Mouse (Mus musculus) lung, postnatal 0 days (tissue): ENCODE measurements around the gene Fam43a. TPM values are rescaled to one million over a fixed set of nuclear protein-coding genes. Genes with fewer than 3 reads are reported as not detected.

Source experiments
- ATAC-seq: fragments of 200-750 bp; cut with Nextera tagmentation; 2 replicates; pipeline ENCODE4 v1.8.0; 2017; ENCODE audit warnings: moderate library complexity
- DNase-seq: peaks from one replicate; pipeline ENCODE4 v3.0.0-alpha.2; 2016; ENCODE audit warnings: low spot score
- H3K27ac ChIP-seq: fragments of 300-500 bp; sonication (generic); 2 replicates; pipeline ENCODE4 v1.5.1; 2014; ENCODE audit warnings: antibody characterized with exemption, mild to moderate bottlenecking, low read length, mixed read lengths
- H3K27me3 ChIP-seq: fragments of 300-500 bp; sonication (generic); replicated peaks from 2 replicates; pipeline ENCODE4 v1.6.1; 2014; ENCODE audit warnings: low read length, mixed read lengths; ENCODE audit not compliant: insufficient read depth
- H3K36me3 ChIP-seq: fragments of 300-500 bp; sonication (generic); 2 replicates; pipeline ENCODE4 v1.6.1; 2014; ENCODE audit warnings: low read length, mixed read lengths; ENCODE audit not compliant: insufficient read depth
- H3K4me1 ChIP-seq: fragments of 300-500 bp; sonication (generic); 2 replicates; pipeline ENCODE4 v1.6.1; 2014; ENCODE audit warnings: antibody characterized with exemption, low read depth, low read length, mixed read lengths; ENCODE audit not compliant: insufficient read depth
- H3K4me2 ChIP-seq: fragments of 300-500 bp; sonication (generic); replicated peaks from 2 replicates; pipeline ENCODE4 v1.6.1; 2014; ENCODE audit warnings: low read depth, mild to moderate bottlenecking, low read length, moderate library complexity, mixed read lengths
- H3K4me3 ChIP-seq: fragments of 300-500 bp; sonication (generic); 2 replicates; pipeline ENCODE4 v1.5.1; 2014; ENCODE audit warnings: low read depth, low read length
- H3K9ac ChIP-seq: fragments of 300-500 bp; sonication (generic); replicated peaks from 2 replicates; pipeline ENCODE4 v1.6.1; 2014; ENCODE audit warnings: low read depth, mild to moderate bottlenecking
- H3K9me3 ChIP-seq: fragments of 300-500 bp; sonication (generic); 2 replicates; pipeline ENCODE4 v1.6.1; 2016; ENCODE audit warnings: low read length, mixed read lengths
- CTCF ChIP-seq: IDR thresholded peaks from 2 replicates; pipeline ENCODE4 v1.5.1; 2016; ENCODE audit warnings: antibody characterized with exemption, mild to moderate bottlenecking
- EP300 ChIP-seq: IDR thresholded peaks from 2 replicates; pipeline ENCODE4 v1.6.1; 2016; ENCODE audit warnings: antibody characterized with exemption, mild to moderate bottlenecking, control low read depth
- WGBS: fragments of 180-500 bp; shearing (Covaris S2); extraction: QIAGEN DNeasy Blood & Tissue Kit; methylation state at CpG from one replicate; pipeline ENCODE4 v1.1.7; 2014; 5-methylcytosine and 5-hydroxymethylcytosine counted together
- polyA plus RNA-seq: library from polyadenylated mRNA; unstranded; fragments of >200 nt; fragmentation: Nextera tagmentation; extraction: Ambion mirVana; gene quantifications from 2 replicates; pipeline ENCODE4 v1.2.1, GENCODE M21; 2015

The Fam43a gene
- polyA plus RNA-seq, 1 experiment from 2014 or later: 19.5 TPM

- no peaks in the 10 kb centered on the region for H3K9me3 ChIP-seq
- no peak overlapping the region for H3K4me2 ChIP-seq
- 93% methylated on average over 1 of the region's 1 CpGs for WGBS
- H3K4me1 ChIP-seq: no peaks in the 10 kb centered on the region
- H3K27me3 ChIP-seq: no peaks in the 10 kb centered on the region
- H3K4me3 ChIP-seq: no peak overlapping the region
- no peak overlapping the region for H3K9ac ChIP-seq
- H3K27ac ChIP-seq: no peak overlapping the region
- H3K36me3 ChIP-seq: peaks cover 43% of the 10 kb centered on the region
- DNase-seq: no peak
- ATAC-seq: no peak
- TF ChIP-seq EP300 (no peak), CTCF (no peak)
These were observed 23.1 kb upstream of the Fam43a start for GRCm38 (mm10) chr16:30576392-30576791.

- Histone ChIP-seq H3K9me3 (no peaks in the 10 kb centered on the region), H3K27ac (no peak overlapping the region), H3K36me3 (peaks cover 54% of the 10 kb centered on the region; the same call in 1 of the 2 replicates), H3K4me3 (no peak overlapping the region), H3K4me2 (no peak overlapping the region), H3K27me3 (no peaks in the 10 kb centered on the region), H3K9ac (no peak overlapping the region), H3K4me1 (no peaks in the 10 kb centered on the region)
- no peak for DNase-seq
- ATAC-seq: no peak
- TF ChIP-seq CTCF: no peak
- TF ChIP-seq EP300: no peak
- WGBS: 76% methylated on average over 5 of the region's 5 CpGs
These were observed 18.8 kb upstream of the Fam43a start for GRCm38 (mm10) chr16:30580765-30581164.

GRCm38 (mm10) chr16:30586935-30587493 is 12.5 kb upstream of the Fam43a start:
- Histone ChIP-seq H3K36me3 (peaks cover 23% of the 10 kb centered on the region; the same call in 1 of the 2 replicates), H3K4me3 (peak overlapping the region; percentile 81), H3K27ac (peak overlapping the region; percentile 71), H3K4me2 (peak overlapping the region; percentile 74), H3K9ac (peak overlapping the region; percentile 73), H3K4me1 (peaks cover 7% of the 10 kb centered on the region; the same call in 1 of the 2 replicates), H3K9me3 (no peaks in the 10 kb centered on the region), H3K27me3 (no peaks in the 10 kb centered on the region)
- 2% methylated on average over 19 of the region's 19 CpGs for WGBS
- no peak for DNase-seq
- ATAC-seq: no peak
- TF ChIP-seq EP300 (no peak), CTCF (no peak)

GRCm38 (mm10) chr16:30587494-30588327 is 11.8 kb upstream of the Fam43a start, which contains the start of gene Lsg1:
Gene Lsg1, minus strand, starts transcription at chr16:30587592.
- H3K27me3 ChIP-seq: no peaks in the 10 kb centered on the region
- TF ChIP-seq CTCF: peak; percentile 57
- TF ChIP-seq EP300: peak; percentile 91
- peak within 1 kb of the TSS; percentile 73 for H3K9ac ChIP-seq
- H3K9me3 ChIP-seq: no peaks in the 10 kb centered on the region
- peaks cover 16% of the 10 kb centered on the region; the same call in 1 of the 2 replicates for H3K36me3 ChIP-seq
- H3K27ac ChIP-seq: peak within 1 kb of the TSS; percentile 75
- ATAC-seq (peak; percentile 96), DNase-seq (peak; percentile 96)
- H3K4me3 ChIP-seq: peak within 1 kb of the TSS; percentile 81
- 3% methylated on average over 35 of the region's 35 CpGs for WGBS
- peaks cover 7% of the 10 kb centered on the region; the same call in 1 of the 2 replicates for H3K4me1 ChIP-seq
- peak within 1 kb of the TSS; percentile 74 for H3K4me2 ChIP-seq

- Histone ChIP-seq H3K36me3 (no peaks in the 10 kb centered on the region), H3K4me2 (no peak overlapping the region), H3K4me1 (peaks cover 10% of the 10 kb centered on the region; the same call in 1 of the 2 replicates), H3K9me3 (no peaks in the 10 kb centered on the region), H3K4me3 (no peak overlapping the region), H3K9ac (no peak overlapping the region), H3K27ac (no peak overlapping the region), H3K27me3 (no peaks in the 10 kb centered on the region)
- ATAC-seq (no peak), DNase-seq (no peak)
- TF ChIP-seq EP300: no peak
- TF ChIP-seq CTCF: peak; percentile 26
- WGBS: 32% methylated on average over 7 of the region's 7 CpGs
These were observed 9.0 kb upstream of the Fam43a start for GRCm38 (mm10) chr16:30590264-30591209.
